Comparison of ENCODE assay signal across 8 mouse cellular contexts in genomic region chrX:48623379-48624053, GRCm38 (mm10). TPM values are rescaled to one million over a fixed set of nuclear protein-coding genes. Genes with fewer than 3 reads are reported as not detected.
DNase-seq lines count a peak whose midpoint lies in the region; ATAC-seq and TF ChIP-seq lines count a peak whose summit lies in the region.

Gene Slc25a14, plus strand, starts transcription at chrX:48623413.

- ATAC-seq in heart, embryonic 14.5 days (ENCODE audit: insufficient number of reproducible peaks, insufficient read depth, low FRiP score, low read depth) = peak; percentile 78
- peak; percentile 94 for ATAC-seq in liver, embryonic 14.5 days (ENCODE audit: insufficient read depth)
- peak; percentile 98 for ATAC-seq in neural tube, embryonic 11.5 days (ENCODE audit: insufficient read depth, low FRiP score, low TSS enrichment)
- ATAC-seq in stomach, postnatal 0 days (ENCODE audit: low FRiP score, low TSS enrichment) = peak; percentile 94

- peak within 1 kb of the TSS; percentile 70 for H3K4me2 ChIP-seq in heart, embryonic 14.5 days (ENCODE audit: low read length)
- H3K4me2 ChIP-seq in liver, embryonic 14.5 days (ENCODE audit: low read depth) = peak within 1 kb of the TSS; percentile 73
- peak within 1 kb of the TSS; percentile 53 for H3K4me2 ChIP-seq in neural tube, embryonic 11.5 days (ENCODE audit: low read depth)
- peak within 1 kb of the TSS; percentile 52 for H3K4me2 ChIP-seq in stomach, postnatal 0 days (replicated peaks; ENCODE audit: low read depth)

- peak within 1 kb of the TSS; percentile 59 to 80 for H3K4me3 ChIP-seq in heart, embryonic 14.5 days (ENCODE audit: control insufficient read depth in 1 of 2, insufficient read depth in 1 of 2, low read depth in 1 of 2, low read length in 2 of 2)
- peak within 1 kb of the TSS; percentile 69 to 84 for H3K4me3 ChIP-seq in liver, embryonic 14.5 days (ENCODE audit: insufficient read depth in 1 of 2, low read depth in 2 of 2, low read length in 2 of 2)
- H3K4me3 ChIP-seq in neural tube, embryonic 11.5 days (ENCODE audit: low read depth, low read length) = peak within 1 kb of the TSS; percentile 54
- H3K4me3 ChIP-seq in stomach, postnatal 0 days (ENCODE audit: low read depth, low read length) = peak within 1 kb of the TSS; percentile 56

- H3K36me3 ChIP-seq in heart, embryonic 14.5 days (ENCODE audit: control insufficient read depth, insufficient read depth, low read length) = no peaks in the 10 kb centered on the region
- H3K36me3 ChIP-seq in liver, embryonic 14.5 days (replicated peaks; ENCODE audit: control insufficient read depth, insufficient read depth, low read depth) = no peaks in the 10 kb centered on the region
- H3K36me3 ChIP-seq in neural tube, embryonic 11.5 days (ENCODE audit: control insufficient read depth, insufficient read depth, low read length) = no peaks in the 10 kb centered on the region
- no peaks in the 10 kb centered on the region for H3K36me3 ChIP-seq in stomach, postnatal 0 days (ENCODE audit: control insufficient read depth, insufficient read depth, low read length)

- peak within 1 kb of the TSS; percentile 38 to 54 for H3K27ac ChIP-seq in heart, embryonic 14.5 days (replicated peaks in 1 of 2; ENCODE audit: control insufficient read depth in 1 of 2, insufficient read depth in 1 of 2, low read depth in 2 of 2, low read length in 2 of 2)
- no peak within 1 kb of the TSS; the same call in 1 of the 2 replicates for H3K27ac ChIP-seq in liver, embryonic 14.5 days
- H3K27ac ChIP-seq in neural tube, embryonic 11.5 days (ENCODE audit: low read depth, low read length) = 0 out of 2 replicates have a peak within 1 kb of the TSS, but pooled peaks have one; percentile 27
- H3K27ac ChIP-seq in stomach, postnatal 0 days (replicated peaks) = peak within 1 kb of the TSS; percentile 40

- H3K4me1 ChIP-seq in heart, embryonic 14.5 days (ENCODE audit: control insufficient read depth in 2 of 2, insufficient read depth in 2 of 2, low read length in 2 of 2) = no peaks in the 10 kb centered on the region
- H3K4me1 ChIP-seq in liver, embryonic 14.5 days (replicated peaks; ENCODE audit: control insufficient read depth in 2 of 2, insufficient read depth in 2 of 2, low read length in 1 of 2) = no peaks in the 10 kb centered on the region
- H3K4me1 ChIP-seq in neural tube, embryonic 11.5 days (ENCODE audit: control insufficient read depth, insufficient read depth, low read length) = no peaks in the 10 kb centered on the region
- no peaks in the 10 kb centered on the region for H3K4me1 ChIP-seq in stomach, postnatal 0 days (replicated peaks; ENCODE audit: control insufficient read depth, insufficient read depth)

- TF ChIP-seq EP300 in liver, embryonic 14.5 days (IDR thresholded peaks at IDR 0.05; ENCODE audit: low read depth) = no peak
- TF ChIP-seq EP300 in stomach, postnatal 0 days (optimal IDR thresholded peaks at IDR 0.05) = no peak

- H3K27me3 ChIP-seq in heart, embryonic 14.5 days (ENCODE audit: control insufficient read depth, insufficient read depth, low read length) = no peaks in the 10 kb centered on the region
- H3K27me3 ChIP-seq in liver, embryonic 14.5 days (ENCODE audit: control insufficient read depth, insufficient read depth, low read length) = no peaks in the 10 kb centered on the region
- H3K27me3 ChIP-seq in neural tube, embryonic 11.5 days (ENCODE audit: control insufficient read depth, insufficient read depth, low read length) = no peaks in the 10 kb centered on the region
- H3K27me3 ChIP-seq in stomach, postnatal 0 days (ENCODE audit: control insufficient read depth, insufficient read depth, low read length) = no peaks in the 10 kb centered on the region

- peak; percentile 85 for DNase-seq in CD4-positive, CD25-positive, alpha-beta regulatory T cell, adult 2 months (ENCODE audit: low read depth, low spot score)
- peak; percentile 60 for DNase-seq in c-Kit-negative CD71-positive TER-119-positive erythroid progenitor cells, embryonic 14.5 days (ENCODE audit: low read depth, low spot score)
- peak; percentile 57 for DNase-seq in fibroblast of lung, adult 2 months (ENCODE audit: low read depth)
- DNase-seq in kidney, postnatal 25 days = peak; percentile 84 to 89
- peak; percentile 50 to 64 (median 55) for DNase-seq in liver, embryonic 14.5 days (ENCODE audit: low read depth in 3 of 3, low spot score in 3 of 3)
- DNase-seq in neural tube, embryonic 11.5 days (ENCODE audit: low spot score) = peak; percentile 84
- DNase-seq in stomach, postnatal 0 days (ENCODE audit: low spot score) = peak; percentile 82

- H3K9ac ChIP-seq in heart, embryonic 14.5 days (ENCODE audit: low read length) = peak within 1 kb of the TSS; percentile 67
- peak within 1 kb of the TSS; percentile 65 for H3K9ac ChIP-seq in liver, embryonic 14.5 days (replicated peaks)
- H3K9ac ChIP-seq in neural tube, embryonic 11.5 days (ENCODE audit: low read length) = peak within 1 kb of the TSS; percentile 47
- peak within 1 kb of the TSS; percentile 55 for H3K9ac ChIP-seq in stomach, postnatal 0 days (ENCODE audit: low read length)

- 13% methylated on average over 37 of the region's 38 CpGs for WGBS in heart, embryonic 14.5 days
- WGBS in liver, embryonic 14.5 days (ENCODE audit: insufficient replicate concordance) = 9% methylated on average over 38 of the region's 38 CpGs
- WGBS in neural tube, embryonic 11.5 days = 16% methylated on average over 36 of the region's 38 CpGs
- WGBS in stomach, postnatal 0 days = 21% methylated on average over 38 of the region's 38 CpGs

- H3K9me3 ChIP-seq in heart, embryonic 14.5 days (ENCODE audit: control insufficient read depth, low read length) = no peaks in the 10 kb centered on the region
- no peaks in the 10 kb centered on the region for H3K9me3 ChIP-seq in liver, embryonic 14.5 days (ENCODE audit: control insufficient read depth, low read length)
- H3K9me3 ChIP-seq in neural tube, embryonic 11.5 days (ENCODE audit: control insufficient read depth, low read length) = no peaks in the 10 kb centered on the region
- no peaks in the 10 kb centered on the region for H3K9me3 ChIP-seq in stomach, postnatal 0 days (ENCODE audit: control insufficient read depth, low read length)

- no peak for TF ChIP-seq CTCF in liver, embryonic 14.5 days (IDR thresholded peaks at IDR 0.05; ENCODE audit: low read depth)
- no peak for TF ChIP-seq CTCF in stomach, postnatal 0 days (IDR thresholded peaks at IDR 0.05; ENCODE audit: low read depth)

RNA-seq across cellular contexts. Expression of gene Slc25a14, which starts in this region (rescaled TPM):
- 6.8 and 9.6 TPM in 2 replicates for polyA plus RNA-seq in heart, embryonic 14.5 days (2014; fragmentation: Nextera tagmentation; extraction: Ambion mirVana)
- 1.8 and 2.2 TPM in 2 replicates for polyA plus RNA-seq in liver, embryonic 14.5 days (2012; rRNA removed)
- polyA plus RNA-seq in liver, embryonic 14.5 days (2014; fragmentation: Nextera tagmentation; extraction: Ambion mirVana) = 3.6 and 4.5 TPM in 2 replicates
- polyA plus RNA-seq in neural tube, embryonic 11.5 days (2014; fragmentation: Nextera tagmentation; extraction: Ambion mirVana) = 26.7 and 27.2 TPM in 2 replicates
- polyA plus RNA-seq in stomach, postnatal 0 days (2015; fragmentation: Nextera tagmentation; extraction: Ambion mirVana) = 7.0 and 8.1 TPM in 2 replicates
